Mouse (Mus musculus) liver, embryonic 14.5 days (tissue): Measurements from ENCODE around the gene Tmeff1.

Source experiments
- CTCF ChIP-seq: IDR thresholded peaks from 2 replicates; pipeline ENCODE4 v1.5.1; 2016; ENCODE audit warnings: antibody characterized with exemption, low read depth, control low read depth
- EP300 ChIP-seq: IDR thresholded peaks from 2 replicates; pipeline ENCODE4 v1.6.1; 2016; ENCODE audit warnings: antibody characterized with exemption, low read depth

DNA sequence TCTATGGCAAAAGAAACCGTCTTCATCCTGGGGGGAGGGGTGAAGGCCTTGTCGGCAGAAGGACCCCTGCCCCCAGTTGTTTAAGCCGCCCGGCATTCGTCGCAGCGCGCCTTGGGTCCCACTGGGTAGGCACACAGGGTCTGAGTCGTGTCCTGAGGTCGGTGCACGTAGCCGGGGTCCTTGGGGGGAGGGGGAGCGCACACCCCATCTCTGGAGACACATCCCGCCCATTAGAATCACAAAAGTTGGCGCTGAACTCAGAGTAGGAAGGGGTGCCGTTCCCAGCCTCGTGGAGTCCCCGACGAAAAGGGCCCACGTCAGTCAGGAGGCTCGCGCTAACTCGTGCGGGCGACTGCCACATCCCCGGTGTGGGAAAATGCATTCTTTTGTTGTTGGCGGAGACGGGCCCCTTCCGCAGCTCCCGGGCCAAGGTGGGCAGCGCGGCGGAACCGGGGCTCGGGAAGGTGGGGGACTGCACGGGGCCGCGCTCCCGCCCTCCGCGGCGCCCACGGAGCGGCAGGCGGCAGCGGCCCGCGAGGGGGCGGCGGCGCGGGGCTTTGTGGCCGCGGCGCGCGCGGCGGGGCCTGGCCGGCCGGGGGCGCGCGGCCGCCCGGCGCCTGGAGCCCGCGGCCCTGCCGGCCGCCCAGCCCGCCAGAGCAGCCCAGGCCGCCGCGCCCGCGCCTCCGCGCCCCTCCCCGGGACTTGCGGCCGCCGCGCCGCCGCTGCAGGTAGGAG lies 45.0 kb upstream of the Tmeff1 start, which contains the start of gene Msantd3:
- TF ChIP-seq CTCF (no peak), EP300 (no peak)
